Comparison of ENCODE assay signal across 8 mouse cellular contexts in the genomic region with DNA sequence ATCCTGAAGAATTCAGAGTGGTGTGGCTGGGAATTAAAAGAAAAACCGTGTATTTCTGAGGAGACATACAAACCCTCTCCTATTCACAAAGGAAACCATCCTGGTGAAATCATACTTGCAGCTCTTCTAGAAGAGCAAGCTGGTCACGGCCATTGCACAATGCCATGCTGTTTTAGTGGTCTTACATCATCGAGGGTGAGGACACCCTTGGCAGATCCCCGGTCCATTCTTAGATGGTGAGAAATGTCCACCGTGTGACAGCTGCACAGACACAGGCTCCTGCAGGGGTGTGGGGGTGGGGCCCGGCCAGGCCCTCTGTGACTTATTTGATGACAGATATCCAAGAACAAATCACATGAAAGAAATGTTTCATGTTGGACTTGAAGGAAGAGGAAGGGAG. TPM values are rescaled to one million over a fixed set of nuclear protein-coding genes. Genes with fewer than 3 reads are reported as not detected.
A peak's percentile ranks its signal among the peaks of the same experiment; 100 is the strongest.
DNase-seq lines count a peak whose midpoint lies in the region; ATAC-seq and TF ChIP-seq lines count a peak whose summit lies in the region.

No protein-coding gene starts in this region.

- no peaks in the 10 kb centered on the region for H3K27me3 ChIP-seq in embryonic facial prominence, embryonic 14.5 days (replicated peaks; ENCODE audit: control insufficient read depth, insufficient read depth, low read length)
- H3K27me3 ChIP-seq in embryonic facial prominence, embryonic 10.5 days (replicated peaks; ENCODE audit: low read depth, poor library complexity, severe bottlenecking) = no peaks in the 10 kb centered on the region
- no peaks in the 10 kb centered on the region for H3K27me3 ChIP-seq in midbrain, embryonic 15.5 days (replicated peaks)

- no peak for TF ChIP-seq CTCF in lung, adult 2 months (IDR thresholded peaks at IDR 0.05; ENCODE audit: insufficient read depth, low read length)

- no peaks in the 10 kb centered on the region for H3K4me1 ChIP-seq in embryonic facial prominence, embryonic 14.5 days (ENCODE audit: control insufficient read depth, insufficient read depth, low read length)
- H3K4me1 ChIP-seq in embryonic facial prominence, embryonic 10.5 days = no peaks in the 10 kb centered on the region
- H3K4me1 ChIP-seq in lung, adult 2 months (ENCODE audit: control insufficient read depth, insufficient read depth, low read length) = no peaks in the 10 kb centered on the region
- H3K4me1 ChIP-seq in midbrain, embryonic 15.5 days = no peaks in the 10 kb centered on the region

- peak; percentile 66 for DNase-seq in embryonic facial prominence, embryonic 14.5 days (ENCODE audit: low spot score)
- no peak for DNase-seq in embryonic facial prominence, embryonic 10.5 days (ENCODE audit: low spot score)
- peak; percentile 41 for DNase-seq in A20 (ENCODE audit: low read depth, low spot score)
- peak; percentile 72 for DNase-seq in gastrocnemius, postnatal 25 days
- DNase-seq in lung, adult 2 months = peak; percentile 16
- DNase-seq in kidney, adult 9 months = no peak

- WGBS in embryonic facial prominence, embryonic 14.5 days = 63% methylated on average over 6 of the region's 6 CpGs
- WGBS in embryonic facial prominence, embryonic 10.5 days = 85% methylated on average over 6 of the region's 6 CpGs
- 29% methylated on average over 6 of the region's 6 CpGs for WGBS in lung, adult 2 months
- 67% methylated on average over 6 of the region's 6 CpGs for WGBS in midbrain, embryonic 15.5 days

- no peak overlapping the region for H3K4me3 ChIP-seq in embryonic facial prominence, embryonic 14.5 days (ENCODE audit: low read depth, low read length)
- no peak overlapping the region for H3K4me3 ChIP-seq in embryonic facial prominence, embryonic 10.5 days
- H3K4me3 ChIP-seq in lung, adult 2 months (replicated peaks; ENCODE audit: extremely low read depth, low read depth, low read length) = no peak overlapping the region
- H3K4me3 ChIP-seq in midbrain, embryonic 15.5 days = no peak overlapping the region

- H3K9me3 ChIP-seq in embryonic facial prominence, embryonic 14.5 days (ENCODE audit: control insufficient read depth, low read length) = no peaks in the 10 kb centered on the region
- H3K9me3 ChIP-seq in embryonic facial prominence, embryonic 10.5 days = peaks cover 9% of the 10 kb centered on the region; the same call in 1 of the 2 replicates
- H3K9me3 ChIP-seq in midbrain, embryonic 15.5 days = no peaks in the 10 kb centered on the region

- ATAC-seq in embryonic facial prominence, embryonic 14.5 days (ENCODE audit: low read depth) = peak; percentile 79; the same call in 1 of the 2 replicates
- ATAC-seq in erythroid progenitor cell, adult 5-6 weeks (replicated peaks; ENCODE audit: low FRiP score, poor library complexity, severe bottlenecking) = no peak
- no peak for ATAC-seq in midbrain, embryonic 15.5 days (replicated peaks)

- H3K36me3 ChIP-seq in embryonic facial prominence, embryonic 14.5 days (ENCODE audit: control insufficient read depth, insufficient read depth, low read length) = no peaks in the 10 kb centered on the region
- H3K36me3 ChIP-seq in embryonic facial prominence, embryonic 10.5 days (replicated peaks) = no peaks in the 10 kb centered on the region
- no peaks in the 10 kb centered on the region for H3K36me3 ChIP-seq in midbrain, embryonic 15.5 days (replicated peaks)

- TF ChIP-seq POLR2A in lung, adult 2 months (IDR thresholded peaks at IDR 0.05; ENCODE audit: borderline replicate concordance, extremely low read depth, low read depth, low read length) = no peak

- H3K9ac ChIP-seq in embryonic facial prominence, embryonic 14.5 days (ENCODE audit: low read depth, low read length) = no peak overlapping the region
- no peak overlapping the region for H3K9ac ChIP-seq in midbrain, embryonic 15.5 days

- H3K4me2 ChIP-seq in embryonic facial prominence, embryonic 14.5 days (ENCODE audit: low read depth, low read length) = no peak overlapping the region
- no peak overlapping the region for H3K4me2 ChIP-seq in midbrain, embryonic 15.5 days

- H3K27ac ChIP-seq in embryonic facial prominence, embryonic 14.5 days (replicated peaks; ENCODE audit: low read depth, low read length) = no peak overlapping the region
- no peak overlapping the region for H3K27ac ChIP-seq in embryonic facial prominence, embryonic 10.5 days (replicated peaks)
- no peak overlapping the region for H3K27ac ChIP-seq in midbrain, embryonic 15.5 days

RNA-seq across cellular contexts. Expression of a gene that starts 8.9 kb away (rescaled TPM):
- polyA plus RNA-seq in embryonic facial prominence, embryonic 14.5 days (2014; fragmentation: Nextera tagmentation; extraction: Ambion mirVana) = 0.24 and 0.38 TPM in 2 replicates
- polyA plus RNA-seq in embryonic facial prominence, embryonic 10.5 days (2016; fragmentation: Nextera tagmentation; extraction: Ambion mirVana) = 0.59 and 0.86 TPM in 2 replicates
- not detected for total RNA-seq in gastrocnemius, postnatal 25 days (2021)
- 0.03 and 0.04 TPM in 2 replicates for polyA plus RNA-seq in lung, adult 2 months (2012; rRNA removed)
- total RNA-seq in erythroid progenitor cell, adult 5-6 weeks (2015; ENCODE audit: low replicate concordance) = 0.72 TPM in 1 of 2 replicates, not detected in the other
- 0.13 and 0.53 TPM in 2 replicates for total RNA-seq in erythroid progenitor cell, adult 5-6 weeks (2017; ENCODE audit: low replicate concordance)
- 6.8 and 7.1 TPM in 2 replicates for polyA plus RNA-seq in midbrain, embryonic 15.5 days (2015; fragmentation: Nextera tagmentation; extraction: Ambion mirVana)

RNA-seq across cellular contexts. Expression of a gene that starts 14.5 kb away (rescaled TPM):
- polyA plus RNA-seq in embryonic facial prominence, embryonic 14.5 days (2014; fragmentation: Nextera tagmentation; extraction: Ambion mirVana) = 2.1 and 2.3 TPM in 2 replicates
- polyA plus RNA-seq in embryonic facial prominence, embryonic 10.5 days (2016; fragmentation: Nextera tagmentation; extraction: Ambion mirVana) = 3.4 and 4.0 TPM in 2 replicates
- total RNA-seq in gastrocnemius, postnatal 25 days (2021) = not detected
- not detected in 2 replicates for polyA plus RNA-seq in lung, adult 2 months (2012; rRNA removed)
- total RNA-seq in erythroid progenitor cell, adult 5-6 weeks (2015; ENCODE audit: low replicate concordance) = not detected in 2 replicates
- total RNA-seq in erythroid progenitor cell, adult 5-6 weeks (2017; ENCODE audit: low replicate concordance) = not detected in 2 replicates
- polyA plus RNA-seq in midbrain, embryonic 15.5 days (2015; fragmentation: Nextera tagmentation; extraction: Ambion mirVana) = 74.5 and 76.1 TPM in 2 replicates

RNA-seq across cellular contexts. Expression of a gene that starts 18.5 kb away (rescaled TPM):
- polyA plus RNA-seq in embryonic facial prominence, embryonic 14.5 days (2014; fragmentation: Nextera tagmentation; extraction: Ambion mirVana) = 24.7 and 26.0 TPM in 2 replicates
- polyA plus RNA-seq in embryonic facial prominence, embryonic 10.5 days (2016; fragmentation: Nextera tagmentation; extraction: Ambion mirVana) = 10.5 and 11.9 TPM in 2 replicates
- 1 to 10 TPM; 1.7 to 2.6 TPM for total RNA-seq in gastrocnemius, postnatal 25 days (2021)
- polyA plus RNA-seq in lung, adult 2 months (2012; rRNA removed) = 4.1 and 5.2 TPM in 2 replicates
- not detected in 2 replicates for total RNA-seq in erythroid progenitor cell, adult 5-6 weeks (2015; ENCODE audit: low replicate concordance)
- not detected in 2 replicates for total RNA-seq in erythroid progenitor cell, adult 5-6 weeks (2017; ENCODE audit: low replicate concordance)
- 6.4 and 6.8 TPM in 2 replicates for polyA plus RNA-seq in midbrain, embryonic 15.5 days (2015; fragmentation: Nextera tagmentation; extraction: Ambion mirVana)

RNA-seq across cellular contexts. Expression of a gene that starts 29.5 kb away (rescaled TPM):
- 20.9 and 21.9 TPM in 2 replicates for polyA plus RNA-seq in embryonic facial prominence, embryonic 14.5 days (2014; fragmentation: Nextera tagmentation; extraction: Ambion mirVana)
- 2.9 and 4.6 TPM in 2 replicates for polyA plus RNA-seq in embryonic facial prominence, embryonic 10.5 days (2016; fragmentation: Nextera tagmentation; extraction: Ambion mirVana)
- total RNA-seq in gastrocnemius, postnatal 25 days (2021) = 1 to 10 TPM; 2.3 to 3.3 TPM
- 2.0 and 3.2 TPM in 2 replicates for polyA plus RNA-seq in lung, adult 2 months (2012; rRNA removed)
- total RNA-seq in erythroid progenitor cell, adult 5-6 weeks (2015; ENCODE audit: low replicate concordance) = not detected in 2 replicates
- not detected in 2 replicates for total RNA-seq in erythroid progenitor cell, adult 5-6 weeks (2017; ENCODE audit: low replicate concordance)
- polyA plus RNA-seq in midbrain, embryonic 15.5 days (2015; fragmentation: Nextera tagmentation; extraction: Ambion mirVana) = 198 and 205 TPM in 2 replicates

RNA-seq across cellular contexts. Expression of a gene that starts 50.1 kb away (rescaled TPM):
- polyA plus RNA-seq in embryonic facial prominence, embryonic 14.5 days (2014; fragmentation: Nextera tagmentation; extraction: Ambion mirVana) = 164 and 189 TPM in 2 replicates
- polyA plus RNA-seq in embryonic facial prominence, embryonic 10.5 days (2016; fragmentation: Nextera tagmentation; extraction: Ambion mirVana) = 121 and 126 TPM in 2 replicates
- 100 to 1,000 TPM; 257 to 291 TPM for total RNA-seq in gastrocnemius, postnatal 25 days (2021)
- polyA plus RNA-seq in lung, adult 2 months (2012; rRNA removed) = 279 and 310 TPM in 2 replicates
- total RNA-seq in erythroid progenitor cell, adult 5-6 weeks (2015; ENCODE audit: low replicate concordance) = 131 and 141 TPM in 2 replicates
- 258 and 325 TPM in 2 replicates for total RNA-seq in erythroid progenitor cell, adult 5-6 weeks (2017; ENCODE audit: low replicate concordance)
- polyA plus RNA-seq in midbrain, embryonic 15.5 days (2015; fragmentation: Nextera tagmentation; extraction: Ambion mirVana) = 351 and 370 TPM in 2 replicates

Comparison
In these comparisons a context has a peak if more than half of its experiments do, and no peak if none do; other contexts are left out.
1. DNase-seq: peak in embryonic facial prominence, embryonic 14.5 days (single experiment), A20 (single experiment), gastrocnemius, postnatal 25 days (single experiment) and lung, adult 2 months (single experiment); none in embryonic facial prominence, embryonic 10.5 days (single experiment) and kidney, adult 9 months (single experiment).
2. RNA of a gene that starts 14.5 kb away (polyA plus RNA-seq): 74.5 to 76.1 TPM in midbrain, embryonic 15.5 days; 3.4 to 4.0 TPM in embryonic facial prominence, embryonic 10.5 days, 2.1 to 2.3 TPM in embryonic facial prominence, embryonic 14.5 days and not detected in lung, adult 2 months; every median in the first group is over 10 times any median in the second.